Mouse (Mus musculus) megakaryocyte-erythroid progenitor cell, adult 5-6 weeks (primary cell): ENCODE data around the gene Ube2l6. TPM values are rescaled to one million over a fixed set of nuclear protein-coding genes. Genes with fewer than 3 reads are reported as not detected.

Source experiments
- ATAC-seq: replicated peaks from 2 replicates; pipeline ENCODE4 v1.8.0; 2016; ENCODE audit warnings: mild to moderate bottlenecking, inconsistent platforms; ENCODE audit not compliant: severe bottlenecking, poor library complexity, low FRiP score, low TSS enrichment
- total RNA-seq, 2 experiments: library from RNA; stranded (forward) in 1 of 2; stranded (reverse) in 1 of 2; fragments of 200-1000, 215-1000 nt in 1 of 2; fragments of >200 nt in 1 of 2; fragmentation: Nextera tagmentation in 1 of 2; gene quantifications; 2 replicates each; pipeline ENCODE4 v1.2.3; 2014 to 2017

Gene Ube2l6
- total RNA-seq (2014; fragmentation: Nextera tagmentation) (37.2 and 56.9 TPM in 2 replicates), total RNA-seq (2017) (35.3 and 56.3 TPM in 2 replicates)

DNA sequence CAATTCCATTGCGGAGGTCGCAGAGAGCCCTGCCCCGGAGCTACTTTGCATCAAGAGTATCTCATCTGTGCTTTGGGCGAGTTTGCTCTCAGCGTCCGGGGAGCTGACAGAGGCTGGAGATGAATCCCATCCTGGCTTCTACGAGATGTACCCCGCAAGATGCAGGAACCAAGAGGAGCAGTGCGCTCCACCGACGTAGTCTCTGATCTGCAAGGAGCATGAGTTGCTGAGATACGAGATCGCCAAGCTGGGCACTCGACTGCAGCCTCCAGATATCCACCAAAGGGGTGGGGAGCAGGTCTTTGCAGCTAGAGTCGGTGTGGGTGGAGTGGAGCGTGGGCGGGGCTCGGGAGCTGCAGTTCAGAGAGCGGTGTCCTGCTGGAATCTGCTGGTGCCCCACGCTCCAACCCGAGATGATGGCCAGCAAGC, at the start of gene Ube2l6:
Ube2l6 (plus strand) TSS at position 336 of the 429 bp plus-strand sequence.
- ATAC-seq = peak; percentile 96

DNA sequence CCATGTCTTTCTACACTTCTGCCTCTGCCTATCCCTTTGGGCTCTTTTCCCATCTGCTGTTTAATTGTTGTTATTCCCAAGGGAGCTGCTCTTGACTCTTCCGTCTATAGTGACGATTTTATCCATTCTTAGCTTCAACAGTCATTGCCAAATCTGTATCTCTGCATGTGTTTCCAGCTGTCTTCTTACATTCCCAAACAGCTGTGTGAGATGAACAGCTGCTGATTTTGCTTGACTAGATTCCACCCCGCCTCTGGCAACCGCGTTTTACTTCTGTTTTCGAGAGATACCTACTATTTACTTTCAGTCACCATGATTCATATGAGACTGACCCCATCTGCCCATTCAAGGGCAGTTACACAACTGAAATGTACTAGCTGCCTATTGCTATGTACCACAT, 48.5 kb upstream of the Ube2l6 start:
- ATAC-seq = no peak

DNA sequence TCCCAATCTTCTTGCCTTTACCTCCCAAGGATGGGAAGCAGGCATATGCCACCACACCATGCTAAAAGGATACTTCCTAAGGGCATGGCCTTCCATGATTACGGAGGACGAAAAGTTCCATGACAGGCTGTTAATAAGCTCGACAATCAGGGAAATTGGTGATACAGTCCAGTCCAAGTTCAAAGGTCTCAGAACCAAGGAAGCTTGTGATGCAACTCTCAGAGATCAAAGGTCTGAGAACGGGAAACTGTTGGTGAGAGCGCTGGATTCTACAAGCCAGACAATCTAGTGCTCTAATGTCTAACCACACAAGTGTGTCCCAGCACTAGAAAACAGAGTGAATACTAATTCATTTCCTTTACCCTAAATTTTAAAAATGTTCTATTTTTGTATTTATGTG, 42.4 kb upstream of the Ube2l6 start:
- ATAC-seq = no peak

DNA sequence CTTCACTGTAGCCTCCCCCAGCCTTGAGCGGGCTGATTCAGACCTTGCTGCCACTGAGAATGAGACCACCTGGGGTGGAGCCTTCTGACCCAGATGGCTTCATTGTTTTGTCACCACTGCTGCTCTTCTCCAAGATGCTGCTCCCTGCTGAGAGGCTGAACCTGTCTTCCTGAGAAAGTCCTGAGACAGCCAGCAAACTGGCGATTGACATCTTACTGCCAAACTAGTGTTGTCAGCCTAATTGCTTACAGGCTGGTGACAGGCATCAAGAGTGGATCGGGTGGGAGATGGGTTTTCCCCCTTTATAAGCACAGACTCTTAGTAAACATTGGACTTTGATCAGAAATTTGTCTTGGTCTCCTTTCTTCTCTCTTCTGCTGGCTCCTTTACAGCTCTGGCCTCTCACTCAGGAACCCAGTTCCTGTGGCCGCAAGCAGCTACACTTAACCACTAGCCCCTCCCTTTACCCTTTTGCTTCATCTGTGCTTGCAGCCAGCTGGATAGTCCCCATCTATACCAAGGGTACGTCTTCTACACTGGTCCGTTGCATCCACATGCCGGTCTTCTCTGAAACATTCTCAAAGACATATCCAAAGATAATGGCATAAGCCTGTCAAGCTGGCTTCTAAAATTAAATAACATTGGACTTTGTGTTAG, 41.5 kb upstream of the Ube2l6 start:
- no peak for ATAC-seq

DNA sequence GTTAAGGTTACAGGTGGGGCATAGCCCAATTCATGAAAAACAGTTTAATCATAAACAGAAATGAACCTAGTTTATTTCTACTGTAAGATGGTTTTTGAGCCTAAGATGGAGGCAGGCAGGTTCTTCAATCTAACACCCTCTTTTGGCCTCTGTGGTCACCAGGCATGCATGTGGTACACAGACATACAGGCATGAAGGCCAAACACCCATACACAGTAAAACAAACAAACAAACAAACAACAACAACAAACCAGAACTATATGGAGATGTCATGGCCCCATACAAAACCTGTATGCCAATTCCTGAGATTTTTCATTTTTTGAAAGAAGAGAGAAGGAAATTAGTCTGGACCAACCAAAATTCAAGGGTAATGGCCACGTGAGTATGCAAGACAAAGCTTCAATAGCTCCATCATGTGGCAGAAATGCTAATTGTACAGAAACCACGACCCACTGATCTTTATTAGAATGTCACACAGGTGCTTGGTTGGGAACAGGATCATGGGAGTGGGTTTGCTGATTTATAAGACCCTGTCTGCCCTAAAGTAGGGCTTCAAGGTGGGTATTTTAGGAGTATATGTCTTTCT, 40.0 kb upstream of the Ube2l6 start:
- ATAC-seq = peak; percentile 92

DNA sequence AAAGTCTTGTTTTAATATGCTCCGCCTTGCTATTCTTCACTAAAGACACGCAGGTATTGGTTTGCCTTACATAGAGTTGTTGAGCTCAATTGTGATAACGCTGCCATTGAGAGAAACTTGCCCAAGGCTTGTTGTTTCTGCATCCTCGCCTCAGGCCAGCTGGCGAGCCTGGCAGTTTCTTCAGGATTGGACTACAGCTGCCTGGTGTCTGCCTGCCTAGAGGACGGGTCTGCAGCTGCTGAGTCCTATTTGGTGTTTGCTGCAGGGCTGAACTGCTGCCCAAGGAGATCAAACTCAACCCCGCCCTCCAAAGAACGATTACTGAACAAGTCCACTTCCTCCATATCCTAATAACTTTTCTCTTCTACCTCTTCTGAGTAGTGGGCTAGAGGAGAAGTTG, 37.9 kb upstream of the Ube2l6 start:
- ATAC-seq = no peak

DNA sequence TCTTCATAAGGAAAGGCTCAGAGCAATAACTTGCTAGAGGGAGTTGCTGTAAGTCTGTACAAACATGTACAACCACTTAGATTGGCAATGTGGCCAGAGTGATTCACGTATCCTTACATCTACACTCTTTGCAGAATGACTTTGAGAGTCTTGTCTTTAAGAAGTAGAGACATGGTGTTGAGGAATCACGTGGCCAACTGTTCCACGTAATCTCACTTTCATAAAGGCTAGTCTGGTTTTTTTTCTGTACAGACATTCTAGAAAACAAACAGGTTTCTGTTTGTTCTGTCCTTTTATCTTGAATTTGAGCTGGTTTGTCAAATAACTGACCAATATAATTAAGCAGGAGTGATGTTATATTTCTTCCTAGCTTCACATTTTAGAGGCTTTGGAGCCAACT, 37.3 kb upstream of the Ube2l6 start:
- no peak for ATAC-seq

DNA sequence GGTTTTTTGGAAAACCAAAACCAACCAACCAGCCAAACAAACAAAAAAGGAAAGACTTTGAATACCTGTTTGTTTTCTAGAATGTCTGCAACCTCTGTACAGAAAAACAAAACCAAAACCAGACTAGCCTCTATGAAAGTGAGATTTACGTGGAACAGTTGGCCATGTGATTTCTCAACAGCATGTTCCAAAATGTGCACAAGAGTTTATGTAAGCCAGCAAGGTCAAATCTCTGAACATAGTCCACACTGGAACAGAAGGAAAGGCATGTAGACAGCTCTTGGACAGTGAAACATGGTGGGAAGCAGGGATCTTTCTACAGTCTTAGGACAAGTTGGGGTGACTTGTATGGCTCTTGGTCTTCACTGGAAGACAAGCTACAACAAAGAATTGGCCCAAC, 36.8 kb upstream of the Ube2l6 start:
- no peak for ATAC-seq

DNA sequence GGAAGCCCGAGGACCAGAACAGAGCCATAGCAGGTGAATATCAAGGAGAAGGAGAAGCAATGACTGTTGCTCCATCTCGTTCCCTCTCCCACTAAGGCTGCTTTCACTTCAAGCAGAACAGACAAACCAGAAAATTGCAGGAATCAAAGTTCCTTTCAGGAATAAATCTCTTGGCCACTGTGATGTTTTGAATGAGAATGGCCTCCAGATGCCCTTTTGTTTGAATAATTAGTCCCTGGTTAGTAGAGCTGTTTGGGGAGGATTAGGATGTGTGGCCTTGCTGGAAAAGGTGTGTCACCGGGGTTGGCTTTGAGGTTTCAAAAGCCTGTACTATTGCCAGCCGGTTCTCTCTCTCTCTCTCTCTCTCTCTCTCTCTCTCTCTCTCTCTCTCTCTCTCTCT, 36.3 kb upstream of the Ube2l6 start:
- ATAC-seq = no peak

DNA sequence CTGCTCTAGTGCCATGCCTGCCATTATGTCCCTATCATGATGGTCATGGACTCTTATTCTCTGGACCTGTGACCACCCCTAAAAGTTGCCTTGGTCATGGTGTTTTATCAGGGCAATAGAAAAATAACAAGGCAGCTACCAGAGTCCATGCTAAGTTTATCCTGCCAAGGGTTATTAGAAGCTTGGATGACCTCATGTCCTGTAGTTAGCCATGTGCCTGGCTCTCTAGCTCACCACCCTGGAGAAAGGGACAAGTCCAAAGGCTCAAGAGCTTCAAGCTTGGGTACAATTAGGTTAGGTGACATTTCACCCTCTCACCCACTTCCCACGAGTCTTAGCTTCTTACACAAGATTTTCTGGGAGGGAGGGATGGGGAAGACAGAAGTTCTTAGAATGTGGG, 35.8 kb upstream of the Ube2l6 start:
- no peak for ATAC-seq

DNA sequence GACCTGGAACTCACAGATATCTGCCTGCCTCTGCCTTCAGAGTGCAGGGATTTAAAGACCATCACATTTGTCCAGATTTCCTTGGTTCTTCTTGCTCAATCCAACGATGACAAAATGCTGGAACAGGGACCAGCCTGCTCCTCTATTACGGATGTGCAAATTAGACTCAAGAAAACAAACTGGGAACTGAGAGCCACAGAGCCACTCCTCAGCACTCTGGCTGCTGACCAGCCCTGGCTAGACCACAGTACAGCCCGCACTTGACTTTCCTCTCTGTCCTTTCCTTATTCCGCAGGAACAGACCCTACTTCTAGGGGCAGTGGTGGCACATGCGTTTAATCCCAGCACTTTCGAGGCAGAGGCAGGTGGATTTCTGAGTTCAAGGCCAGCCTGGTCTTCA, 28.1 kb upstream of the Ube2l6 start:
- no peak for ATAC-seq

DNA sequence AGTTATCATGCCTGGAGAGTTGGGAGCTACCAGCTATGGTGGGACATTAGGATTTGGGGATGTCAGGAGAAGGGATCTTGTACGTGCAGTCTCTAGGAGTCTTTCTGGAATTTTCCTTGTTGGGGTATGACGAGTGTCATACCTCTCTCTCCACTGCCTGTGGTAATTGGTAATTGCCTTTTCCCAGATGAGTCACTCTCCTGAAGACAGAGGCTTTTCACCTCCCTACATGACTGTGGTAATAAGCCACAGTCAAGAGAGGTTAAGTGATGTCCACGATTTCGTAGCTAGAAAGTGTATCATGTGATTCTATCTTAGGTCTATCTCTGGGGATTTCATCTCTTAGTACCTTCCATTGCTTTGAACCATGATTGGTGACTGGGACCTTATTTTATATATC, 26.2 kb upstream of the Ube2l6 start:
- ATAC-seq = no peak

DNA sequence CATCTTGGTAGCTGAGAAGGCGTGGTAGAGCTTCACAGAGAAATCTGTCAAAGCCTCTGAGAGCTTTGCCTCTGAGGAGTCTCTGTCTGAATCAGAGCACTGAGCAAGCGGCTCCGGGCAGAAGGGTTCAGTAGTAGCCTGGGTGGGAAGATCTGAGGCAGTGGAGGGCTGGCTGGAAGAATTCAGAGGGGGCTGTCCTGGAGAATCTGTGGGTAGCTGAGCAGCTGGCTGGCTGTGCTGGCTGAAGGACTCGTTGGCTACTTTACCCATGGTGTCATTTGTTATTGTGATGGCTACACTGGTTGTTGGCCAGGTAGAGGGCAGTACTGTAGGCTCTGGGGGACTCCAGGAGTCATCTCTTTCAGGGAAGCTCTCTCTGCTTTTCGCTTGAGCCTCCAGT, 25.4 kb upstream of the Ube2l6 start:
- no peak for ATAC-seq

DNA sequence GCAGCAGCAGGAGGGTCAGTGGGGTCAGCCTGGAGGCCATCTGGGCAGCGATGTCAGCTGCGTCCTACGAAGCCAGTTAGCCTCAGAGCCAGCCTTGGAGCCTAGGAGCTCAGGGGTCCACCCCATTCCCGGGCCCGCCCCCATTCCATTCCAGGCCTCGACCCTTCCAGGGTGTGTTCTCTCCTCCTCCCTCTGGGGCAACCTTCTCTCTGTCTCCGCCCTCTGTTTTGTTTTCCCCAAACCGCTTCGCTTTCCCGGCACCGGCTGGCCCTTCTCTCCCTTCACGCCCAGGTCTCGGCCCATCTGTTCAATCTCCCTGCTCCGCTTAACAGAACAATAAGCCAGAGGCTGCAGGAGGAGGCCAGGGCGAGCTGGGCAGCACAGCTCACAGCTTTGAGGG, 23.9 kb upstream of the Ube2l6 start:
- ATAC-seq = no peak

DNA sequence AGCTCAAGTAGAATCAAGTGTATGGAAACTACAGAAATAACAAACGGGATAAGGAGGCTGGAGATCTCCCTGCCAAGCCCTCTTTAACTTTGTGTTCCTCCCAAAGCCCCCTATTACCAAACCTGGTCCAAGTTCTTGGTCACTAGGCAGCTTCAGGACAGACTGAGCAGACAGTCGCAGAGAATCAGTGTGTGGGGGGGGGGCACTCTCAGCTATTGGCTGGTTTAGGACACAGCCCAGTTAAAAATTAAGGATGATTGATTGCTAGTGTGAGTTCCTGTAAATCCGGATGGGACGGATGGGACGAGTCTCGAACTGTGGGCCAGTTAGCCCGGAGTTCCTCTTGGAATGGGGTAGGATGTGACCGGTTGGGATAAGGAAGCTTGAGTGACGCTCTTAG, 23.4 kb upstream of the Ube2l6 start, which contains the start of gene Serping1:
Serping1 (minus strand) TSS at position 204 of the 400 bp plus-strand sequence.
- ATAC-seq = no peak

DNA sequence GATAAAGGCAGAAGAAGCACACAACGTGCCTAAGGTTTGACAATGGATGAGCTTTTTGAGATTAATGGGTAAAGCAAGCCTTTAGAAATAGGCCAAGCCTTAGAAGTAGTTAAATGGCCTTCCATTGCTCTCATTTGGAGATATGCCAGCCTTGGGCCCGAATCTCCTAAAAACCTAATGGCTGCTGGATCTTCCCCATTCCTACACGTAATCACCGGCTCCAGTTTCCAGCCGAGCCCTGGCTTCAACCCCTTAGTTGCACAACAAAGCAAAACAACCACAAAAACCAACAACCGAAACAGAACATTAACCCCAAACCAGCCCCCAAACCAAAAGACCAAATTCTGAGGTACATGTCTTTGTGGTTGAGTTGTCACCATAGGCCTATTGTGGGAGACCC, 23.0 kb upstream of the Ube2l6 start:
- ATAC-seq = no peak

DNA sequence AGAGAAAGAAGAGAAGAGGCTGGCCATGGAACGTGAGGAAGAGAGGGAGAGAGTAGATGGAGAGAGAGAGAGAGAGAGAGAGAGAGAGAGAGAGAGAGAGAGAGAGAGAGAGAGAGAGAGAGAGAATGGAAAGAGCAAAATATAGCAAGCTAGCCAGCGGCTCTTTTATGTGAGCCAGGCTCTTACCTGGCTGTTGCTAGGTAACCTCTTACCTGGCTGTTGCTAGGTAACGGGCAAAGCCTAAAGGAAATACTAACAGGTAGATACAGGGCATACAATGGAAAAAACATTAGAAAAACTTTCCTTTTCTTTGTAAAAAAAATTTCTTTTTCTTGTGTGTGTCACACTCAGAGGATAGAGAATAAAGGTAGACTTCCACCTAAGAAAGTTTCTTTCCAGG, 20.9 kb upstream of the Ube2l6 start:
- ATAC-seq = no peak

DNA sequence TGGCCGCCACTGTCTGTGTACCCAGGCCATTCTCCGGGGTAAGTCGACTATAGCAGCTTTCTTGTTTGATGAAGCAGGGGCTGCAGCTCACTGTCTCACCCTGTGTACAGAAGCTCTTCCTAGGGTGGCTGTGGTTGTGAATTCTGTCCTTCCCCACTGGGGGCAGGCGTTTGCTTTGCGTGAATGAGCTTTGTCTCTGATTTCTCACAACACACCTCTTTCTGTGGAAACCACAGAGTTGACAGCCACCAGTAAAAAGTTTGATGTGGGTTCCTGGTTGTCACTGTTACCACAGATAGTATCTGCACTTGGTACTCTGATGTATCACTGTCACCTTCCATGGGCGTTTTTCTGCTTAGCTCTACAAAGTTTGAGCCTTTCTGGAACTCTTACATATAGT, 19.4 kb upstream of the Ube2l6 start:
- peak; percentile 80 for ATAC-seq

DNA sequence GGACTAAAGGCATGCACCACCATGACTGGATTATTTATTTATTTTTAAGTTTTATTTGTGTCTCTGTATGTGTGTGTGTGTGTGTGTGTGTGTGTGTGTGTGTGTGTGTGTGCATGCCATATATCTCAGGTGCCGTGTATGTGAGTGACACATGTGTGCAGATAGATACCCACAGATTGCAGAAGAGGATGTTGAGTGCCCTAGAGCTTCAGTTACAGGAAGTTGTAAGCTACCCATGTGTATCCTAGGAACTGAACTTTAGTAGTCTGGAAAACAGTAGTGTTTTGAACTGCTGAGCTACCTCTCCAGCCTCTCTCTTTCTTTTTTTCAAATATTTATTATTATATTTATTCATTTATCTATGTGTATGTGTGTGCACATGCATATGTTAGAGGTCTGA, 15.3 kb upstream of the Ube2l6 start:
- ATAC-seq = no peak

DNA sequence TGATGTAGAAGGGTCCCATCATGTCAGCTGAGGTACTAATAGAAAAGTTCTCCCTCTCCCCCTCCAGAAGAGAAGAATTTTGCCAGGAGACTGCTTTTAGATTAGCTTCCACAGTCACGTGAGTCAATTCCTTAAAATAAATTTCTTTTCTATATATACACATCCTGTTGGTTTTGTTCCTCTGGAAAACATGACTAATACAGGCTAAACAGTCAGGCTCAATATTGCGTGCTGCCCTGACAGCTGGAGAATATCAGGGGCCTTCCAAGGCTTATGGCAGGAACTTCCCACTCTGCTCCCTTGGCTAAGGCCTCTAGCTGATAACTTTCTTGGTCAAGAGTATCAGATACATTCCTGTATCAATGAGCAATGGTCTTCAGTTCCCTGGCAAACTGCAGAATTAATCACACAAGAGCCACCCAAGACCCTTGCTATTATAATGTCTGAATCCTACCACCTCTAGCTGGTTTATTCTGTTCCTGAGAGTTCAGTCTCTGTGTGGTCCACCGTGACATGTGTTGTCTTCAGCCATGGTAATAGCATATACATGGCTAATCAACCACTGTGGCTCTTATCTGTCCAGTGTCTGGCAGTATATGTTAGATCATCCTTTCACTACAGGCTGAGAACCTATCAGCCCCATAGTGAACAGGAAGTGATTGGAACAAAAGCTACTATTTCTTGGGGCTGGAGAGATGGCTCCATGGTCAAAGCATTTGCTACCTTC, 14.6 kb upstream of the Ube2l6 start:
- ATAC-seq = 0 out of 2 replicates have a peak, but pooled peaks have one; percentile 26

DNA sequence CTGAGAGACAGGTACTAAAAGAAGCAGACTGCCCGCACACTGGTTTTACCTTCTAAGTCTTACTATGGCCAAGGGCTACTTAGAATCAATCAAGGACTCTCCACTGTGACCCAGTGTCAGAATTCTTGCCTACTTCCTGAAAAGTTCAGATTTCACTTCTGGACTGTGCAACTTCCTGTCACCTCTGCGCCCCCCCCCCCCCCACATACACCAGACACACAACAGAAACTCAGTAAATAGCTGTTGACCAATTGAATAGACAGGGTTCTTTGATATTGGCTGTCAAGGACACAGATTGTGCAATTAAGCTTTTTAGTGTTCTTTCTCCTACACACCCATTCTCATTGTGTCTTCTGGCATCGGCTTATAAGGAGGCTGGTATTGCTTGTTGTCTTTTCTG, 10.3 kb upstream of the Ube2l6 start:
- no peak for ATAC-seq
